Mouse (Mus musculus) embryonic fibroblast, embryonic 13.5 days (primary cell): ENCODE measurements at regions not wholly inside any gene's neighbourhood (a gene's known extent, or its start where the extent isn't known, plus 50 kb on each side); places are given as distances from the start of the nearest gene placed in this dataset.

Experiments used
- CTCF ChIP-seq: IDR thresholded peaks from 2 replicates; pipeline ENCODE4 v1.5.1; 2011; ENCODE audit warnings: mild to moderate bottlenecking, control low read depth, low read length, moderate library complexity, borderline replicate concordance; ENCODE audit not compliant: insufficient read depth
- POLR2A ChIP-seq: IDR thresholded peaks from 2 replicates; pipeline ENCODE4 v1.6.1; 2011; ENCODE audit warnings: low read depth, mild to moderate bottlenecking, control low read depth, low read length, moderate library complexity

DNA sequence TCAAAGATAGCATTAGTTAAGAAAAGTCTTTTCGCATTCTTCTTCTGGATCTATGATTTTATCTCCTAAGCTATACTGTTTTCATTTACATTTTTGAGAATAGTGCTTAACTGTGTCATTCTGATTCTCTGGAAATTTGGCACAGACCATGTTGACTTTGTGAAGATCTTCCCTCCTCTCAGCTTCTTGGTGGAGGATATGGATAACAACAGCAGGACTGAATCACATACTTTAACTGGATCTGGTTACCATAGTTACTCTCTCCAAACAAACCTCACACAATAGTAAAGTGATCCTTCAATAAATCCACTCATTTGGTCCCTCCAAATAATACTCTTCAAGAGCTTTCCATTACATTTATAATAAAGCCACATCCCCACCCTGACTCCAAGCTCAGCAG, 298.2 kb upstream of the Dab2 start:
- no peak for TF ChIP-seq POLR2A
- TF ChIP-seq CTCF: no peak
